In the genomic region with DNA sequence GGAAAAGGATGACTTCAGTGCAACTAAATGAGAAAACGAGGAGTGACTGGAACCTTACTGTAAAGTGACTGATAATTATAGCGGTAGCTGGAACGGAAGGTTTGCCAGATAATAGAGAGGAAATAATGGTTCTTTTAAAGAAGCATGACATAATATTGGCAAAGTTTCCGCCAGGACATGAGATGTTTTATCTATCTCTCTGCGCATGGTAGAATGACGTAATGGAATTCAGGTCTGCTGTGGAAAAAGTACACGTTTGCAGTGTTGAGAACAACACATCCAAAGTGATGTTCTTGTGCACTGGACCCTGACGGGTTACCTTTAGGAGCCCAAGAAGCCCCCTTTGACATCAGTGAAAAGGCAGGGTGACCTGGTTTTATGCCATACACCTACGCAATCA, we compare ENCODE assay signal across 25 mouse cellular contexts. TPM values are rescaled to one million over a fixed set of nuclear protein-coding genes. Genes with fewer than 3 reads are reported as not detected.
DNase-seq lines count a peak whose midpoint lies in the region; ATAC-seq and TF ChIP-seq lines count a peak whose summit lies in the region.
"Had no signal": no experiment of that assay in that cellular context is flagged by ENCODE, and none has a peak within 500 bp of the region (broad histone marks: within the 10 kb centered on the region; RNA-seq: fewer than 3 reads in every experiment).

No protein-coding gene starts in this region.

- WGBS in heart, adult 2 months = 14% methylated on average over 9 of the region's 9 CpGs
- 49% methylated on average over 9 of the region's 9 CpGs for WGBS in heart, embryonic 14.5 days

- no peak for TF ChIP-seq EP300 in heart, adult 2 months (IDR thresholded peaks at IDR 0.05; ENCODE audit: insufficient read depth, low read depth, low read length)

- H3K9me3 ChIP-seq in heart, embryonic 14.5 days (ENCODE audit: control insufficient read depth, low read length) = no peaks in the 10 kb centered on the region
- H3K9me3 ChIP-seq: forebrain, embryonic 13.5 days; limb, embryonic 10.5 days; midbrain, embryonic 15.5 days; neural tube, embryonic 12.5 days; stomach, embryonic 15.5 days had no signal

- peak; percentile 18; the same call in 1 of the 2 replicates for ATAC-seq in heart, embryonic 14.5 days (ENCODE audit: insufficient number of reproducible peaks, insufficient read depth, low FRiP score, low read depth)
- ATAC-seq: forebrain, embryonic 13.5 days; liver, postnatal 0 days; midbrain, embryonic 15.5 days had no signal

- H3K9ac ChIP-seq in heart, adult 2 months (ENCODE audit: low read depth, low read length) = no peak overlapping the region
- H3K9ac ChIP-seq in heart, embryonic 14.5 days (ENCODE audit: low read length) = no peak overlapping the region
- H3K9ac ChIP-seq: forebrain, embryonic 13.5 days; liver, postnatal 0 days; midbrain, embryonic 15.5 days; neural tube, embryonic 12.5 days; stomach, embryonic 15.5 days had no signal

- no peak for DNase-seq in heart, adult 2 months
- DNase-seq in heart, postnatal 25 days (ENCODE audit: low spot score) = no peak
- DNase-seq in lung, postnatal 36 days = peak; percentile 23
- DNase-seq in lung, postnatal 25 days (ENCODE audit: low spot score) = no peak
- no peak for DNase-seq in thymus, postnatal 36 days
- no peak for DNase-seq in left cerebral cortex, adult 2 months (ENCODE audit: extremely low spot score in 1 of 2, low spot score in 2 of 2)
- DNase-seq in spleen, adult 18-20 months = no peak
- DNase-seq: adrenal gland, postnatal 10 days; cerebellum, adult 8-10 months; cerebellum, postnatal 36 days; embryo, embryonic 11 days; kidney, adult 11 months; liver, postnatal 0 days; retina, postnatal 1 day; right cerebral cortex, postnatal 25 days; thymus, postnatal 25 days had no signal

- intact Hi-C loops in heart, adult 2 months (cut with DNase I) = no loop called here
- intact Hi-C loops in heart, postnatal 25 days (cut with DNase I) = loop anchor here (5.0 kb wide), 1 partner anchor 44 kb away; no protein-coding TSS in a partner anchor
- intact Hi-C loops in left cerebral cortex, adult 2 months (cut with DNase I) = no loop called here

- no peak overlapping the region for H3K4me3 ChIP-seq in heart, adult 2 months
- H3K4me3 ChIP-seq in heart, embryonic 14.5 days (ENCODE audit: control insufficient read depth in 1 of 2, insufficient read depth in 1 of 2, low read depth in 1 of 2, low read length in 2 of 2) = no peak overlapping the region
- H3K4me3 ChIP-seq in left cerebral cortex, adult 2 months = no peak overlapping the region
- H3K4me3 ChIP-seq: forebrain, embryonic 13.5 days; limb, embryonic 10.5 days; midbrain, embryonic 15.5 days; neural tube, embryonic 12.5 days; stomach, embryonic 15.5 days had no signal

- peaks cover 29% of the 10 kb centered on the region for H3K4me1 ChIP-seq in heart, adult 2 months (ENCODE audit: control insufficient read depth, insufficient read depth, low read length)
- H3K4me1 ChIP-seq in heart, embryonic 14.5 days (ENCODE audit: control insufficient read depth in 2 of 2, insufficient read depth in 2 of 2, low read length in 2 of 2) = peaks cover 7 to 14% of the 10 kb centered on the region in 2 experiments; a peak in 3 of 4 replicates

- H3K27ac ChIP-seq in heart, adult 2 months = peak overlapping the region; percentile 24
- peak overlapping the region; percentile 40 to 67 for H3K27ac ChIP-seq in heart, embryonic 14.5 days (replicated peaks in 1 of 2; ENCODE audit: control insufficient read depth in 1 of 2, insufficient read depth in 1 of 2, low read depth in 2 of 2, low read length in 2 of 2)
- no peak overlapping the region for H3K27ac ChIP-seq in left cerebral cortex, adult 2 months
- H3K27ac ChIP-seq: forebrain, embryonic 13.5 days; limb, embryonic 10.5 days; macrophage; midbrain, embryonic 15.5 days; neural tube, embryonic 12.5 days; stomach, embryonic 15.5 days had no signal

- H3K36me3 ChIP-seq in heart, adult 2 months (ENCODE audit: control insufficient read depth, insufficient read depth, low read length) = peaks cover 33% of the 10 kb centered on the region
- H3K36me3 ChIP-seq in heart, embryonic 14.5 days (ENCODE audit: control insufficient read depth, insufficient read depth, low read length) = no peaks in the 10 kb centered on the region
- H3K36me3 ChIP-seq: G1E; limb, embryonic 10.5 days; midbrain, embryonic 15.5 days; neural tube, embryonic 12.5 days; stomach, embryonic 15.5 days had no signal

- TF ChIP-seq CTCF in heart, adult 2 months (IDR thresholded peaks at IDR 0.05) = no peak
- no peak for TF ChIP-seq CTCF in left cerebral cortex, adult 2 months (IDR thresholded peaks at IDR 0.05)

- no peak for TF ChIP-seq POLR2A in heart, adult 2 months (IDR thresholded peaks at IDR 0.05; ENCODE audit: insufficient read depth, low read depth, low read length)

- peaks cover 5% of the 10 kb centered on the region for H3K79me2 ChIP-seq in heart, adult 2 months (replicated peaks; ENCODE audit: control insufficient read depth, insufficient read depth, low read length)

- peak overlapping the region; percentile 13; the same call in 1 of the 2 replicates for H3K4me2 ChIP-seq in heart, embryonic 14.5 days (ENCODE audit: low read length)
- H3K4me2 ChIP-seq: forebrain, embryonic 13.5 days; liver, embryonic 11.5 days; midbrain, embryonic 15.5 days; neural tube, embryonic 12.5 days; stomach, embryonic 15.5 days had no signal

- no peaks in the 10 kb centered on the region for H3K27me3 ChIP-seq in heart, adult 2 months (ENCODE audit: control insufficient read depth, insufficient read depth, low read length)
- peaks cover 14% of the 10 kb centered on the region; the same call in 1 of the 2 replicates for H3K27me3 ChIP-seq in heart, embryonic 14.5 days (ENCODE audit: control insufficient read depth, insufficient read depth, low read length)
- H3K27me3 ChIP-seq: forebrain, embryonic 13.5 days; midbrain, embryonic 15.5 days; neural tube, embryonic 12.5 days; stomach, embryonic 15.5 days had no signal

RNA-seq across cellular contexts. Expression of gene Limch1, which starts 8.0 kb away (rescaled TPM):
- total RNA-seq in heart, adult 2 months (2021) = 100 to 1,000 TPM; 230 to 277 TPM
- 60.2 and 120 TPM in 2 replicates for polyA plus RNA-seq in heart, adult 2 months (2012; rRNA removed)
- total RNA-seq in heart, postnatal 25 days (2021) = 100 to 1,000 TPM; 210 to 274 TPM
- 28.2 and 30.9 TPM in 2 replicates for polyA plus RNA-seq in heart, embryonic 14.5 days (2014; fragmentation: Nextera tagmentation; extraction: Ambion mirVana)
- 100 to 1,000 TPM; 121 to 127 TPM for total RNA-seq in left cerebral cortex, adult 2 months (2021)
- polyA plus RNA-seq: G1E, macrophage had no signal
